21 mouse cellular contexts compared by ENCODE assay signal in the genomic region with DNA sequence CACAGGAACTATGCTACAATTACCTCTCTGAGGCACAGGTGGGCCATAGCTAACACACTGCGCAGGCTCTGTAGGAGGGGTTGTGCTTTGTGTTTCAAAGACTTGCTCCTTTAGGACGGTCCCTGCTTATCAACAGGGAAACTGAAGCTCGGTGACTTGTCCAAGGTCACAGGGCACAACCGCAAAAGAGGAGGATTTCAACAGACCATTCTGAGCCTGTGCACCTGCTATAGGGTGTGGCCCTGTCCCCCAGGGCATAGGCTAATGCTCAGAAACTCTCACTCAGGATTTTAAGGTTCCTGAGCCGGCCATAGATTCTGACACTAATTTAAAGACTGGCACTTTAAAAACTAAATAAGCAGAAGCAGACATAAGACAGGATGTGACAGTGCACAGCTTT. TPM values are rescaled to one million over a fixed set of nuclear protein-coding genes. Genes with fewer than 3 reads are reported as not detected.
DNase-seq lines count a peak whose midpoint lies in the region; ATAC-seq and TF ChIP-seq lines count a peak whose summit lies in the region.
"Had no signal": no experiment of that assay in that cellular context is flagged by ENCODE, and none has a peak within 500 bp of the region (broad histone marks: within the 10 kb centered on the region; RNA-seq: fewer than 3 reads in every experiment).

No protein-coding gene starts in this region.

- H3K36me3 ChIP-seq in kidney, embryonic 16.5 days (ENCODE audit: insufficient read depth, low read length): no peaks in the 10 kb centered on the region; the same call in 1 of the 2 replicates
- H3K36me3 ChIP-seq in kidney, embryonic 14.5 days (ENCODE audit: control insufficient read depth, insufficient read depth, low read length): no peaks in the 10 kb centered on the region
- peaks cover 2% of the 10 kb centered on the region; the same call in 1 of the 2 replicates for H3K36me3 ChIP-seq in ES-Bruce4 (ENCODE audit: control insufficient read depth, insufficient read depth, low read length, poor library complexity, severe bottlenecking)
- H3K36me3 ChIP-seq: embryonic facial prominence, embryonic 13.5 days had no signal

- no peak overlapping the region for H3K27ac ChIP-seq in kidney, embryonic 16.5 days (ENCODE audit: low read length)
- H3K27ac ChIP-seq in kidney, embryonic 14.5 days (ENCODE audit: low read depth, low read length): no peak overlapping the region
- H3K27ac ChIP-seq in ES-Bruce4 (ENCODE audit: insufficient read depth, low read length): peak overlapping the region; percentile 36
- H3K27ac ChIP-seq: embryonic facial prominence, embryonic 13.5 days; forebrain, embryonic 13.5 days; heart, adult 2 months; heart, embryonic 15.5 days; hindbrain, embryonic 15.5 days had no signal

- TF ChIP-seq CTCF in ES-Bruce4 (IDR thresholded peaks at IDR 0.05; ENCODE audit: low read depth, low read length): no peak

- DNase-seq in 416B (ENCODE audit: low read depth): peak; percentile 70
- peak; percentile 56 for DNase-seq in R1 (ENCODE audit: low read depth, low spot score)
- no peak for DNase-seq in heart, postnatal 36 days
- no peak for DNase-seq in urinary bladder, postnatal 14 days (ENCODE audit: low spot score)
- DNase-seq: adrenal gland, postnatal 14 days; cerebellum, adult 11-12 months; cerebellum, adult 9-11 months; cerebellum, postnatal 36 days; forebrain, postnatal 0 days; heart, adult 2 months; heart, postnatal 14 days; kidney, adult 11 months had no signal

- H3K4me3 ChIP-seq in kidney, embryonic 16.5 days (ENCODE audit: low read length): no peak overlapping the region
- no peak overlapping the region for H3K4me3 ChIP-seq in kidney, embryonic 14.5 days (ENCODE audit: low read length)
- no peak overlapping the region for H3K4me3 ChIP-seq in ES-Bruce4 (ENCODE audit: low read depth, low read length)
- H3K4me3 ChIP-seq: embryonic facial prominence, embryonic 13.5 days; forebrain, embryonic 13.5 days; heart, adult 2 months; heart, embryonic 15.5 days; hindbrain, embryonic 15.5 days had no signal

- 79% methylated on average over 5 of the region's 5 CpGs for WGBS in kidney, embryonic 16.5 days
- WGBS in kidney, embryonic 14.5 days: 79% methylated on average over 5 of the region's 5 CpGs

- no peak for TF ChIP-seq POLR2A in ES-Bruce4 (IDR thresholded peaks at IDR 0.05; ENCODE audit: insufficient read depth, low read length)

- intact Hi-C loops in heart, postnatal 36 days (cut with DNase I): no loop called here

- H3K9me3 ChIP-seq in kidney, embryonic 16.5 days (ENCODE audit: low read length): no peaks in the 10 kb centered on the region
- H3K9me3 ChIP-seq in kidney, embryonic 14.5 days (ENCODE audit: control insufficient read depth, low read length): no peaks in the 10 kb centered on the region
- no peaks in the 10 kb centered on the region for H3K9me3 ChIP-seq in ES-Bruce4 (replicated peaks; ENCODE audit: control insufficient read depth, insufficient read depth, low read length, poor library complexity, severe bottlenecking)
- H3K9me3 ChIP-seq: embryonic facial prominence, embryonic 13.5 days; forebrain, embryonic 13.5 days; heart, embryonic 15.5 days; hindbrain, embryonic 15.5 days had no signal

- 0 out of 2 replicates have a peak overlapping the region, but pooled peaks have one; percentile 6 for H3K9ac ChIP-seq in kidney, embryonic 16.5 days (replicated peaks; ENCODE audit: low read length)
- no peak overlapping the region for H3K9ac ChIP-seq in kidney, embryonic 14.5 days (ENCODE audit: low read depth, low read length)
- H3K9ac ChIP-seq in ES-Bruce4 (ENCODE audit: low read depth, poor library complexity, severe bottlenecking): no peak overlapping the region
- H3K9ac ChIP-seq: embryonic facial prominence, embryonic 13.5 days; forebrain, embryonic 13.5 days; forebrain, postnatal 0 days; heart, embryonic 15.5 days; hindbrain, embryonic 15.5 days had no signal

- H3K4me2 ChIP-seq in kidney, embryonic 16.5 days (replicated peaks; ENCODE audit: low read depth, low read length): no peak overlapping the region
- H3K4me2 ChIP-seq in kidney, embryonic 14.5 days (replicated peaks; ENCODE audit: low read depth, low read length): no peak overlapping the region
- H3K4me2 ChIP-seq: embryonic facial prominence, embryonic 13.5 days; forebrain, embryonic 13.5 days; heart, embryonic 11.5 days; heart, embryonic 15.5 days; hindbrain, embryonic 15.5 days had no signal

- H3K27me3 ChIP-seq in kidney, embryonic 16.5 days (ENCODE audit: insufficient read depth, low read length): no peaks in the 10 kb centered on the region
- no peaks in the 10 kb centered on the region for H3K27me3 ChIP-seq in kidney, embryonic 14.5 days (ENCODE audit: control insufficient read depth, insufficient read depth, low read length)
- no peaks in the 10 kb centered on the region for H3K27me3 ChIP-seq in ES-Bruce4 (ENCODE audit: control insufficient read depth, insufficient read depth, low read length, poor library complexity, severe bottlenecking)
- H3K27me3 ChIP-seq: embryonic facial prominence, embryonic 13.5 days; forebrain, embryonic 13.5 days; heart, embryonic 15.5 days; hindbrain, embryonic 15.5 days had no signal

- no peaks in the 10 kb centered on the region for H3K4me1 ChIP-seq in kidney, embryonic 16.5 days (ENCODE audit: insufficient read depth, low read length)
- H3K4me1 ChIP-seq in kidney, embryonic 14.5 days (ENCODE audit: control insufficient read depth, insufficient read depth, low read length): no peaks in the 10 kb centered on the region
- peaks cover 11% of the 10 kb centered on the region for H3K4me1 ChIP-seq in ES-Bruce4 (ENCODE audit: control insufficient read depth, insufficient read depth, low read length)
- H3K4me1 ChIP-seq: heart, embryonic 15.5 days had no signal

- peak; percentile 93 for TF ChIP-seq EP300 in ES-Bruce4 (IDR thresholded peaks at IDR 0.05; ENCODE audit: insufficient read depth, low read depth, low read length)

- ATAC-seq in kidney, embryonic 16.5 days (ENCODE audit: low FRiP score, low TSS enrichment): no peak
- no peak for ATAC-seq in kidney, embryonic 14.5 days (ENCODE audit: low FRiP score, low TSS enrichment)
- ATAC-seq: activated CD4-positive, CD25-positive, alpha-beta regulatory T cell, adult 4 months; forebrain, embryonic 13.5 days; forebrain, postnatal 0 days had no signal

RNA-seq across cellular contexts. Expression of a gene that starts 36.9 kb away (rescaled TPM):
- polyA plus RNA-seq in kidney, embryonic 16.5 days (2015; fragmentation: Nextera tagmentation; extraction: Ambion mirVana): 76.8 and 80.4 TPM in 2 replicates
- polyA plus RNA-seq in kidney, embryonic 14.5 days (2014; fragmentation: Nextera tagmentation; extraction: Ambion mirVana): 34.6 and 41.0 TPM in 2 replicates
- polyA plus RNA-seq in ES-Bruce4 (2011; ENCODE audit: insufficient read depth, insufficient read length, low read depth, missing spikeins): 141 and 145 TPM in 2 replicates
- 10 to 100 TPM; 71.9 to 90.8 TPM for total RNA-seq in heart, postnatal 36 days (2021)
- polyA plus RNA-seq: activated CD4-positive, CD25-positive, alpha-beta regulatory T cell, adult 4 months had no signal

Comparison
In these comparisons a context has a peak if more than half of its experiments do, and no peak if none do; other contexts are left out.
1. DNase-seq: peak in 416B (single experiment) and R1 (single experiment); none in heart, postnatal 36 days (0 of 2) and urinary bladder, postnatal 14 days (single experiment).